Mouse (Mus musculus): ENCODE data around the gene Gnb1. TPM values are rescaled to one million over a fixed set of nuclear protein-coding genes. Genes with fewer than 3 reads are reported as not detected.
A peak's percentile ranks its signal among the peaks of the same experiment; 100 is the strongest.

Gnb1 gene
- polyA plus RNA-seq, 1 experiment from 2014 or later = 771 TPM

DNA sequence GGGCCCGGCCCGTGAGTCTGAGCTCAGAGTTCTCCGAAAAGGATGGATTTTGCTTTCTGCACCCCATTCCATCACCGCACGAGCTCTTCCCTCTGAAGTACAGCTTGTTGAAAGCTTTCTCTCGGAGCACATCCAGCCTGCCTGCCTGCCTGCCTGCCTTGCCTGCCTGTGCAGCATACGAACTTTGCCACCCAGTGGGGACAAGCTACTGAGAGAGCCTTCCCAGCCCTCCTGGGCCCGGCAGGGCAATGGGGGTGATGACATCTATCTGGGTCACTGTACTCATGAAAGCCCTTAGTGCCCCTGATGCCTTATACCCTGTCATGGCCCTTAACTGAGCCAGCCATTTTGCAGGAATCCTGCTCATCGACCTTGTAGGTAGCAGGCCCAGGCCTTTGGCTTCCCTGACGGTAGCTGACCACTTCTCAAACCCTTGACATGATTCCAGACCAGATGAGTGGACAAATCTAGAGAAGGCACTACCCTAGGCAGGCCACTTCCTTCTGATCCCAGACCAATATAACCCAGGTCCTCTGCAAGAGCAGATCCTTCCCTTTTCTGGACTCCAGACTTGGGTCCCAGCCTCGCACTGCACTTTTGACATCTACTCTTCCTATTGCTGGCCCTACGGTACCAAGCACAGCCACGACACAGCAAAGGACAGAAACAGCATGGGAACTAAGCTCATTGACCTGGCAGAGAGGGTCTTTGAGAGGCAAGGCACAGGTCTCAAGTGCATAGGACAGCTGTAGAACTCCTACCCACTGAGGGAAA, 23.7 kb upstream of the Gnb1 start:
- Histone ChIP-seq H3K36me3 (ENCODE audit: control insufficient read depth, insufficient read depth, low read length) (no peaks in the 10 kb centered on the region), H3K27ac (ENCODE audit: low read depth, low read length) (no peak overlapping the region), H3K9ac (ENCODE audit: low read length) (no peak overlapping the region), H3K9me3 (ENCODE audit: control insufficient read depth, low read length) (no peaks in the 10 kb centered on the region), H3K4me1 (ENCODE audit: control insufficient read depth, insufficient read depth, low read length) (no peaks in the 10 kb centered on the region), H3K27me3 (ENCODE audit: control insufficient read depth, insufficient read depth, low read length) (no peaks in the 10 kb centered on the region), H3K4me3 (ENCODE audit: low read depth, low read length) (no peak overlapping the region), H3K4me2 (no peak overlapping the region)
- WGBS = 86% methylated on average over 13 of the region's 13 CpGs
- peak; percentile 17 for DNase-seq (ENCODE audit: low spot score, missing footprints)
- ATAC-seq (ENCODE audit: low FRiP score) = no peak

DNA sequence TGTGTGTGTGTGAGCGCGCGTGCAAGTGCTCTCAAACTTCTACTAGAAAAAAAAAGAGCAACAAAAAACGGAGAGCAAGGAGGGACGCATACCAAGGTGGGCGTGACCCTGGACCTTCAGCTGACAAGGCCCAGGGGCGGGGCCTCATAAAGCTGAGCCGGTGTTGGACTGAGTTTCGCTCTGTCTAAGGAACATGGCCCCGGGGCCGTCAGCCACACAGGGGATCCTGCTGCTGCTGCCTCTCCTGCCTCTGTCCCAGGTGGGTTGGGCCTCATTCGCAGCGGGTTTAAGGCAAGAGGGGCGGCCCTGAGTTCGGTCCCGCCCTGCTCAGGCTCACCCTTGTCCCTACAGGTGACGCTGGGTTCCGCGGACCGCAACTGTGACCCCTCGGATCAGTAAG, 22.2 kb upstream of the Gnb1 start, which contains the start of gene Tmem52:
Gene Tmem52, plus strand, starts transcription at position 163 of the 400 bp plus-strand sequence.
- no peaks in the 10 kb centered on the region for H3K36me3 ChIP-seq (ENCODE audit: control insufficient read depth, insufficient read depth, low read length)
- no peaks in the 10 kb centered on the region for H3K9me3 ChIP-seq (ENCODE audit: control insufficient read depth, low read length)
- peak; percentile 40; the same call in 1 of the 2 replicates for ATAC-seq (ENCODE audit: low FRiP score)
- peak within 1 kb of the TSS; percentile 25; the same call in 1 of the 2 replicates for H3K4me2 ChIP-seq
- no peaks in the 10 kb centered on the region for H3K4me1 ChIP-seq (ENCODE audit: control insufficient read depth, insufficient read depth, low read length)
- peak within 1 kb of the TSS; percentile 10; the same call in 1 of the 2 replicates for H3K4me3 ChIP-seq (ENCODE audit: low read depth, low read length)
- no peak within 1 kb of the TSS for H3K27ac ChIP-seq (ENCODE audit: low read depth, low read length)
- H3K9ac ChIP-seq (ENCODE audit: low read length) = no peak within 1 kb of the TSS
- DNase-seq (ENCODE audit: low spot score, missing footprints) = peak; percentile 85
- H3K27me3 ChIP-seq (ENCODE audit: control insufficient read depth, insufficient read depth, low read length) = no peaks in the 10 kb centered on the region
- 12% methylated on average over 21 of the region's 21 CpGs for WGBS

GRCm38 (mm10) chr4:155469590-155470262, 21.4 kb upstream of the Gnb1 start:
- H3K4me1 ChIP-seq (ENCODE audit: control insufficient read depth, insufficient read depth, low read length) = no peaks in the 10 kb centered on the region
- DNase-seq (ENCODE audit: low spot score, missing footprints) (peak; percentile 41), ATAC-seq (ENCODE audit: low FRiP score) (no peak)
- H3K4me2 ChIP-seq = no peak overlapping the region
- no peaks in the 10 kb centered on the region for H3K36me3 ChIP-seq (ENCODE audit: control insufficient read depth, insufficient read depth, low read length)
- H3K4me3 ChIP-seq (ENCODE audit: low read depth, low read length) = no peak overlapping the region
- H3K9ac ChIP-seq (ENCODE audit: low read length) = no peak overlapping the region
- WGBS = 74% methylated on average over 18 of the region's 18 CpGs
- no peaks in the 10 kb centered on the region for H3K27me3 ChIP-seq (ENCODE audit: control insufficient read depth, insufficient read depth, low read length)
- no peaks in the 10 kb centered on the region for H3K9me3 ChIP-seq (ENCODE audit: control insufficient read depth, low read length)
- H3K27ac ChIP-seq (ENCODE audit: low read depth, low read length) = no peak overlapping the region

- WGBS = 84% methylated on average over 16 of the region's 16 CpGs
- no peaks in the 10 kb centered on the region for H3K27me3 ChIP-seq (ENCODE audit: control insufficient read depth, insufficient read depth, low read length)
- no peaks in the 10 kb centered on the region for H3K4me1 ChIP-seq (ENCODE audit: control insufficient read depth, insufficient read depth, low read length)
- H3K9ac ChIP-seq (ENCODE audit: low read length) = no peak overlapping the region
- no peaks in the 10 kb centered on the region for H3K36me3 ChIP-seq (ENCODE audit: control insufficient read depth, insufficient read depth, low read length)
- H3K4me3 ChIP-seq (ENCODE audit: low read depth, low read length) = no peak overlapping the region
- H3K27ac ChIP-seq (ENCODE audit: low read depth, low read length) = no peak overlapping the region
- no peak overlapping the region for H3K4me2 ChIP-seq
- peak; percentile 62 for DNase-seq (ENCODE audit: low spot score, missing footprints)
- no peaks in the 10 kb centered on the region for H3K9me3 ChIP-seq (ENCODE audit: control insufficient read depth, low read length)
- ATAC-seq (ENCODE audit: low FRiP score) = no peak
Measured at GRCm38 (mm10) chr4:155470263-155470953, 20.8 kb upstream of the Gnb1 start.

DNA sequence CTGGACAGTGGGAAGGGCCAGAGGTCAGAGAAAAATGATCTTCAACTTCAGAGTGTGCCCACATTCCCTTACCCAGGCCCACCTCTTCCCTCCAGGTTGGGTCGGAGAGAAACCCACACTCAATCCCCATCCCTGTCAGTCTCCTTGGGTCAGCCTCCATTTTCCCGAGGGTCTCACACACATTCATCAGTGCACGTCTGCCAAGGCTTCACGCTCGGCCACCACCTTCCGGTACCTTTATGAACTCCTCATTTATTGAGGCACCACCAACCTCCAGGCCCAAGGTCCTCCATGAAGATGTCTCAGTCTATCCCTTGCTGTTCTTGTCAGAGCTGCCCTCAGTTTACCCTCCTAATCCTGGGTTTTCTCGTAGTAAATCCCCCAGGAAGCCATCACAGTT, 20.2 kb upstream of the Gnb1 start:
- no peak overlapping the region for H3K4me3 ChIP-seq (ENCODE audit: low read depth, low read length)
- DNase-seq (ENCODE audit: low spot score, missing footprints) = no peak
- 80% methylated on average over 7 of the region's 7 CpGs for WGBS

GRCm38 (mm10) chr4:155471406-155471805, 19.8 kb upstream of the Gnb1 start:
- ATAC-seq (ENCODE audit: low FRiP score) (no peak), DNase-seq (ENCODE audit: low spot score, missing footprints) (peak; percentile 31)
- WGBS = 87% methylated on average over 7 of the region's 7 CpGs
- Histone ChIP-seq H3K9ac (ENCODE audit: low read length) (no peak overlapping the region), H3K4me1 (ENCODE audit: control insufficient read depth, insufficient read depth, low read length) (no peaks in the 10 kb centered on the region), H3K27me3 (ENCODE audit: control insufficient read depth, insufficient read depth, low read length) (no peaks in the 10 kb centered on the region), H3K4me3 (ENCODE audit: low read depth, low read length) (no peak overlapping the region), H3K36me3 (ENCODE audit: control insufficient read depth, insufficient read depth, low read length) (no peaks in the 10 kb centered on the region), H3K9me3 (ENCODE audit: control insufficient read depth, low read length) (no peaks in the 10 kb centered on the region), H3K27ac (ENCODE audit: low read depth, low read length) (no peak overlapping the region), H3K4me2 (no peak overlapping the region)

More for the DNA sequence above, 20.2 kb upstream of the Gnb1 start:
- Histone ChIP-seq H3K27me3 (ENCODE audit: control insufficient read depth, insufficient read depth, low read length) (no peaks in the 10 kb centered on the region), H3K27ac (ENCODE audit: low read depth, low read length) (no peak overlapping the region), H3K36me3 (ENCODE audit: control insufficient read depth, insufficient read depth, low read length) (no peaks in the 10 kb centered on the region), H3K4me2 (no peak overlapping the region), H3K9me3 (ENCODE audit: control insufficient read depth, low read length) (no peaks in the 10 kb centered on the region), H3K4me1 (ENCODE audit: control insufficient read depth, insufficient read depth, low read length) (no peaks in the 10 kb centered on the region), H3K9ac (ENCODE audit: low read length) (no peak overlapping the region)
- ATAC-seq (ENCODE audit: low FRiP score) = no peak

GRCm38 (mm10) chr4:155472716-155473290, 18.4 kb upstream of the Gnb1 start:
- Histone ChIP-seq H3K27ac (ENCODE audit: low read depth, low read length) (no peak overlapping the region), H3K9ac (ENCODE audit: low read length) (no peak overlapping the region), H3K27me3 (ENCODE audit: control insufficient read depth, insufficient read depth, low read length) (no peaks in the 10 kb centered on the region), H3K9me3 (ENCODE audit: control insufficient read depth, low read length) (no peaks in the 10 kb centered on the region), H3K4me2 (no peak overlapping the region), H3K36me3 (ENCODE audit: control insufficient read depth, insufficient read depth, low read length) (no peaks in the 10 kb centered on the region), H3K4me1 (ENCODE audit: control insufficient read depth, insufficient read depth, low read length) (no peaks in the 10 kb centered on the region), H3K4me3 (ENCODE audit: low read depth, low read length) (no peak overlapping the region)
- 69% methylated on average over 3 of the region's 3 CpGs for WGBS
- DNase-seq (ENCODE audit: low spot score, missing footprints) (peak; percentile 72), ATAC-seq (ENCODE audit: low FRiP score) (no peak)

GRCm38 (mm10) chr4:155473319-155473718, 17.8 kb upstream of the Gnb1 start:
- no peak overlapping the region for H3K4me3 ChIP-seq (ENCODE audit: low read depth, low read length)
- no peaks in the 10 kb centered on the region for H3K9me3 ChIP-seq (ENCODE audit: control insufficient read depth, low read length)
- H3K4me2 ChIP-seq = no peak overlapping the region
- no peaks in the 10 kb centered on the region for H3K4me1 ChIP-seq (ENCODE audit: control insufficient read depth, insufficient read depth, low read length)
- ATAC-seq (ENCODE audit: low FRiP score) = no peak
- no peaks in the 10 kb centered on the region for H3K36me3 ChIP-seq (ENCODE audit: control insufficient read depth, insufficient read depth, low read length)
- DNase-seq (ENCODE audit: low spot score, missing footprints) = peak; percentile 12
- H3K27ac ChIP-seq (ENCODE audit: low read depth, low read length) = no peak overlapping the region
- no peak overlapping the region for H3K9ac ChIP-seq (ENCODE audit: low read length)
- no peaks in the 10 kb centered on the region for H3K27me3 ChIP-seq (ENCODE audit: control insufficient read depth, insufficient read depth, low read length)
- 68% methylated on average over 5 of the region's 5 CpGs for WGBS

All from midbrain, embryonic 11.5 days (tissue).